Mouse (Mus musculus) intestine, postnatal 0 days (tissue): ENCODE results near the gene Rgl1. TPM values are rescaled to one million over a fixed set of nuclear protein-coding genes. Genes with fewer than 3 reads are reported as not detected.

Experiments used
- ATAC-seq: fragments of 200-750 bp; cut with Nextera tagmentation; 2 replicates; pipeline ENCODE4 v1.8.0; 2017; ENCODE audit warnings: mild to moderate bottlenecking, moderate TSS enrichment, moderate library complexity
- H3K27ac ChIP-seq: fragments of 300-500 bp; sonication (generic); 2 replicates; pipeline ENCODE4 v1.5.1; 2014; ENCODE audit warnings: mild to moderate bottlenecking, low read depth, low read length, moderate library complexity
- H3K27me3 ChIP-seq: fragments of 300-500 bp; sonication (generic); replicated peaks from 2 replicates; pipeline ENCODE4 v1.6.1; 2014; ENCODE audit warnings: low read length, mixed read lengths; ENCODE audit not compliant: control insufficient read depth, insufficient read depth
- H3K36me3 ChIP-seq: fragments of 300-500 bp; sonication (generic); 2 replicates; pipeline ENCODE4 v1.6.1; 2014; ENCODE audit warnings: mild to moderate bottlenecking, moderate library complexity; ENCODE audit not compliant: control insufficient read depth, insufficient read depth
- H3K4me1 ChIP-seq: fragments of 300-500 bp; sonication (generic); replicated peaks from 2 replicates; pipeline ENCODE4 v1.6.1; 2014; ENCODE audit warnings: antibody characterized with exemption, low read length, mixed read lengths; ENCODE audit not compliant: control insufficient read depth, insufficient read depth
- H3K4me2 ChIP-seq: fragments of 300-500 bp; sonication (generic); replicated peaks from 2 replicates; pipeline ENCODE4 v1.6.1; 2014; ENCODE audit warnings: low read depth, mild to moderate bottlenecking, moderate library complexity
- H3K4me3 ChIP-seq: fragments of 300-500 bp; sonication (generic); 2 replicates; pipeline ENCODE4 v1.5.1; 2014; ENCODE audit warnings: low read depth, low read length
- H3K9ac ChIP-seq: fragments of 300-500 bp; sonication (generic); 2 replicates; pipeline ENCODE4 v1.6.1; 2014; ENCODE audit warnings: mild to moderate bottlenecking, low read depth, low read length
- H3K9me3 ChIP-seq: fragments of 300-500 bp; sonication (generic); 2 replicates; pipeline ENCODE4 v1.6.1; 2016; ENCODE audit warnings: mixed run types; ENCODE audit not compliant: control insufficient read depth
- CTCF ChIP-seq: sonication (generic); IDR thresholded peaks from 2 replicates; pipeline ENCODE4 v1.5.1; 2016; ENCODE audit warnings: low read depth, mild to moderate bottlenecking, control low read depth, antibody characterized with exemption, moderate library complexity
- WGBS: fragments of 180-500 bp; shearing (Covaris S2); extraction: QIAGEN DNeasy Blood & Tissue Kit; methylation state at CpG from one replicate; pipeline ENCODE4 v1.1.7; 2014; 5-methylcytosine and 5-hydroxymethylcytosine counted together
- polyA plus RNA-seq: library from polyadenylated mRNA; unstranded; fragments of >200 nt; fragmentation: Nextera tagmentation; extraction: Ambion mirVana; gene quantifications from 2 replicates; pipeline ENCODE4 v1.2.1, GENCODE M21; 2015

Rgl1 gene
- polyA plus RNA-seq, 1 experiment from 2014 or later = 39.4 TPM

- no peak for ATAC-seq
- H3K27me3 ChIP-seq = no peaks in the 10 kb centered on the region
- no peak overlapping the region for H3K9ac ChIP-seq
- WGBS = 37% methylated on average over 3 of the region's 3 CpGs
- H3K9me3 ChIP-seq = no peaks in the 10 kb centered on the region
- no peak overlapping the region for H3K4me3 ChIP-seq
- no peak for TF ChIP-seq CTCF
- H3K27ac ChIP-seq = no peak overlapping the region
- no peaks in the 10 kb centered on the region; the same call in 1 of the 2 replicates for H3K4me1 ChIP-seq
- no peaks in the 10 kb centered on the region for H3K36me3 ChIP-seq
- H3K4me2 ChIP-seq = no peak overlapping the region
Measured at GRCm38 (mm10) chr1:152726095-152726494, 40.1 kb downstream of the Rgl1 start.

- no peaks in the 10 kb centered on the region for H3K27me3 ChIP-seq
- no peak overlapping the region for H3K9ac ChIP-seq
- peak; percentile 63 for TF ChIP-seq CTCF
- no peak overlapping the region for H3K4me3 ChIP-seq
- H3K4me2 ChIP-seq = no peak overlapping the region
- no peak for ATAC-seq
- H3K4me1 ChIP-seq = no peaks in the 10 kb centered on the region; the same call in 1 of the 2 replicates
- no peaks in the 10 kb centered on the region for H3K9me3 ChIP-seq
- H3K27ac ChIP-seq = no peak overlapping the region
- H3K36me3 ChIP-seq = no peaks in the 10 kb centered on the region
Measured at GRCm38 (mm10) chr1:152724286-152724685, 41.9 kb downstream of the Rgl1 start.

- H3K4me1 ChIP-seq = no peaks in the 10 kb centered on the region; the same call in 1 of the 2 replicates
- H3K36me3 ChIP-seq = no peaks in the 10 kb centered on the region
- no peak overlapping the region; the same call in 1 of the 2 replicates for H3K4me2 ChIP-seq
- ATAC-seq = no peak
- H3K9ac ChIP-seq = no peak overlapping the region
- no peaks in the 10 kb centered on the region for H3K9me3 ChIP-seq
- WGBS = 72% methylated on average over 11 of the region's 11 CpGs
- no peak overlapping the region for H3K4me3 ChIP-seq
- no peaks in the 10 kb centered on the region for H3K27me3 ChIP-seq
- TF ChIP-seq CTCF = no peak
- no peak overlapping the region for H3K27ac ChIP-seq
Measured at GRCm38 (mm10) chr1:152721535-152722198, 44.5 kb downstream of the Rgl1 start.

- ATAC-seq = peak; percentile 87
- no peak overlapping the region for H3K9ac ChIP-seq
- H3K9me3 ChIP-seq = no peaks in the 10 kb centered on the region
- no peaks in the 10 kb centered on the region for H3K36me3 ChIP-seq
- H3K4me2 ChIP-seq = no peak overlapping the region; the same call in 1 of the 2 replicates
- no peak overlapping the region for H3K4me3 ChIP-seq
- TF ChIP-seq CTCF = no peak
- 46% methylated on average over 4 of the region's 4 CpGs for WGBS
- H3K27me3 ChIP-seq = no peaks in the 10 kb centered on the region
- no peaks in the 10 kb centered on the region; the same call in 1 of the 2 replicates for H3K4me1 ChIP-seq
- no peak overlapping the region for H3K27ac ChIP-seq
Measured at GRCm38 (mm10) chr1:152720969-152721368, 45.2 kb downstream of the Rgl1 start.

GRCm38 (mm10) chr1:152718200-152718599, 48.0 kb downstream of the Rgl1 start:
- Histone ChIP-seq H3K9me3 (no peaks in the 10 kb centered on the region), H3K4me3 (no peak overlapping the region), H3K4me1 (no peaks in the 10 kb centered on the region; the same call in 1 of the 2 replicates), H3K27me3 (no peaks in the 10 kb centered on the region), H3K9ac (no peak overlapping the region), H3K36me3 (no peaks in the 10 kb centered on the region), H3K4me2 (no peak overlapping the region), H3K27ac (no peak overlapping the region)
- WGBS = 39% methylated on average over 6 of the region's 6 CpGs
- ATAC-seq = no peak
- TF ChIP-seq CTCF = no peak

- Histone ChIP-seq H3K9ac (no peak overlapping the region), H3K9me3 (no peaks in the 10 kb centered on the region), H3K27ac (no peak overlapping the region), H3K27me3 (no peaks in the 10 kb centered on the region), H3K4me3 (no peak overlapping the region), H3K4me1 (no peaks in the 10 kb centered on the region; the same call in 1 of the 2 replicates), H3K36me3 (no peaks in the 10 kb centered on the region), H3K4me2 (no peak overlapping the region)
- no peak for TF ChIP-seq CTCF
- WGBS = 71% methylated on average over 1 of the region's 1 CpGs
- no peak for ATAC-seq
Measured at GRCm38 (mm10) chr1:152717329-152717728, 48.8 kb downstream of the Rgl1 start.
